Mouse (Mus musculus): ENCODE measurements at regions not wholly inside any gene's neighbourhood (a gene's known extent, or its start where the extent isn't known, plus 50 kb on each side); places are given as distances from the start of the nearest gene placed in this dataset.

GRCm38 (mm10) chr13:25429701-25430418 lies 159.6 kb upstream of the Nrsn1 start:
- Histone ChIP-seq H3K4me3 (ENCODE audit: low read depth, low read length) (no peak overlapping the region), H3K9me3 (replicated peaks; ENCODE audit: control insufficient read depth, low read length) (no peaks in the 10 kb centered on the region), H3K27ac (ENCODE audit: low read depth) (no peak overlapping the region), H3K36me3 (replicated peaks; ENCODE audit: control insufficient read depth, insufficient read depth, low read length) (no peaks in the 10 kb centered on the region), H3K4me2 (ENCODE audit: low read depth, low read length) (no peak overlapping the region), H3K9ac (replicated peaks; ENCODE audit: low read depth, low read length) (no peak overlapping the region), H3K4me1 (ENCODE audit: control insufficient read depth, insufficient read depth) (no peaks in the 10 kb centered on the region), H3K27me3 (ENCODE audit: control insufficient read depth, insufficient read depth, low read length) (no peaks in the 10 kb centered on the region)
- 65% methylated on average over 6 of the region's 6 CpGs for WGBS
- DNase-seq (ENCODE audit: low spot score) (no peak), ATAC-seq (ENCODE audit: insufficient read depth, low read depth) (no peak)
- no peak for TF ChIP-seq EP300 (IDR thresholded peaks at IDR 0.05; ENCODE audit: low read depth)
- TF ChIP-seq CTCF (IDR thresholded peaks at IDR 0.05; ENCODE audit: low read depth) = no peak

GRCm38 (mm10) chr13:25403182-25403795 lies 133.0 kb upstream of the Nrsn1 start:
- Histone ChIP-seq H3K4me3 (ENCODE audit: low read depth, low read length) (no peak overlapping the region), H3K27ac (ENCODE audit: low read depth) (no peak overlapping the region), H3K27me3 (ENCODE audit: control insufficient read depth, insufficient read depth, low read length) (no peaks in the 10 kb centered on the region), H3K9me3 (replicated peaks; ENCODE audit: control insufficient read depth, low read length) (no peaks in the 10 kb centered on the region), H3K4me1 (ENCODE audit: control insufficient read depth, insufficient read depth) (no peaks in the 10 kb centered on the region), H3K36me3 (replicated peaks; ENCODE audit: control insufficient read depth, insufficient read depth, low read length) (no peaks in the 10 kb centered on the region), H3K4me2 (ENCODE audit: low read depth, low read length) (no peak overlapping the region), H3K9ac (replicated peaks; ENCODE audit: low read depth, low read length) (no peak overlapping the region)
- TF ChIP-seq EP300 (IDR thresholded peaks at IDR 0.05; ENCODE audit: low read depth) = no peak
- 63% methylated on average over 3 of the region's 3 CpGs for WGBS
- no peak for ATAC-seq (ENCODE audit: insufficient read depth, low read depth)
- no peak for DNase-seq (ENCODE audit: low spot score)

GRCm38 (mm10) chr13:25402691-25403090 lies 132.4 kb upstream of the Nrsn1 start:
- ATAC-seq (ENCODE audit: insufficient read depth, low read depth) (no peak), DNase-seq (ENCODE audit: low spot score) (no peak)
- TF ChIP-seq EP300 (IDR thresholded peaks at IDR 0.05; ENCODE audit: low read depth) (no peak), CTCF (IDR thresholded peaks at IDR 0.05; ENCODE audit: low read depth) (no peak)
- Histone ChIP-seq H3K27me3 (ENCODE audit: control insufficient read depth, insufficient read depth, low read length) (no peaks in the 10 kb centered on the region), H3K4me2 (ENCODE audit: low read depth, low read length) (no peak overlapping the region), H3K36me3 (replicated peaks; ENCODE audit: control insufficient read depth, insufficient read depth, low read length) (no peaks in the 10 kb centered on the region), H3K27ac (ENCODE audit: low read depth) (no peak overlapping the region), H3K9me3 (replicated peaks; ENCODE audit: control insufficient read depth, low read length) (no peaks in the 10 kb centered on the region), H3K4me3 (ENCODE audit: low read depth, low read length) (no peak overlapping the region), H3K4me1 (ENCODE audit: control insufficient read depth, insufficient read depth) (no peaks in the 10 kb centered on the region), H3K9ac (replicated peaks; ENCODE audit: low read depth, low read length) (no peak overlapping the region)
- 53% methylated on average over 2 of the region's 2 CpGs for WGBS

GRCm38 (mm10) chr13:25401936-25402504 lies 131.7 kb upstream of the Nrsn1 start:
- H3K9me3 ChIP-seq (replicated peaks; ENCODE audit: control insufficient read depth, low read length) = no peaks in the 10 kb centered on the region
- H3K36me3 ChIP-seq (replicated peaks; ENCODE audit: control insufficient read depth, insufficient read depth, low read length) = no peaks in the 10 kb centered on the region
- no peak overlapping the region for H3K9ac ChIP-seq (replicated peaks; ENCODE audit: low read depth, low read length)
- no peak for DNase-seq (ENCODE audit: low spot score)
- 63% methylated on average over 9 of the region's 9 CpGs for WGBS
- no peak for TF ChIP-seq EP300 (IDR thresholded peaks at IDR 0.05; ENCODE audit: low read depth)
- no peak for TF ChIP-seq CTCF (IDR thresholded peaks at IDR 0.05; ENCODE audit: low read depth)
- H3K27ac ChIP-seq (ENCODE audit: low read depth) = no peak overlapping the region
- no peak overlapping the region for H3K4me2 ChIP-seq (ENCODE audit: low read depth, low read length)
- no peaks in the 10 kb centered on the region for H3K27me3 ChIP-seq (ENCODE audit: control insufficient read depth, insufficient read depth, low read length)
- H3K4me3 ChIP-seq (ENCODE audit: low read depth, low read length) = no peak overlapping the region
- no peak for ATAC-seq (ENCODE audit: insufficient read depth, low read depth)
- no peaks in the 10 kb centered on the region for H3K4me1 ChIP-seq (ENCODE audit: control insufficient read depth, insufficient read depth)

GRCm38 (mm10) chr13:25392770-25393290 lies 122.5 kb upstream of the Nrsn1 start:
- Histone ChIP-seq H3K4me3 (ENCODE audit: low read depth, low read length) (no peak overlapping the region), H3K9ac (replicated peaks; ENCODE audit: low read depth, low read length) (no peak overlapping the region), H3K27ac (ENCODE audit: low read depth) (no peak overlapping the region), H3K4me2 (ENCODE audit: low read depth, low read length) (no peak overlapping the region), H3K4me1 (ENCODE audit: control insufficient read depth, insufficient read depth) (no peaks in the 10 kb centered on the region), H3K9me3 (replicated peaks; ENCODE audit: control insufficient read depth, low read length) (peaks cover 4% of the 10 kb centered on the region; the same call in 1 of the 2 replicates), H3K27me3 (ENCODE audit: control insufficient read depth, insufficient read depth, low read length) (no peaks in the 10 kb centered on the region), H3K36me3 (replicated peaks; ENCODE audit: control insufficient read depth, insufficient read depth, low read length) (no peaks in the 10 kb centered on the region)
- no peak for TF ChIP-seq CTCF (IDR thresholded peaks at IDR 0.05; ENCODE audit: low read depth)
- TF ChIP-seq EP300 (IDR thresholded peaks at IDR 0.05; ENCODE audit: low read depth) = no peak
- DNase-seq (ENCODE audit: low spot score) (no peak), ATAC-seq (ENCODE audit: insufficient read depth, low read depth) (no peak)
- WGBS = 78% methylated on average over 5 of the region's 5 CpGs

Measured in heart, postnatal 0 days (tissue).